ENCODE assay signal across 14 mouse cellular contexts in the genomic region with DNA sequence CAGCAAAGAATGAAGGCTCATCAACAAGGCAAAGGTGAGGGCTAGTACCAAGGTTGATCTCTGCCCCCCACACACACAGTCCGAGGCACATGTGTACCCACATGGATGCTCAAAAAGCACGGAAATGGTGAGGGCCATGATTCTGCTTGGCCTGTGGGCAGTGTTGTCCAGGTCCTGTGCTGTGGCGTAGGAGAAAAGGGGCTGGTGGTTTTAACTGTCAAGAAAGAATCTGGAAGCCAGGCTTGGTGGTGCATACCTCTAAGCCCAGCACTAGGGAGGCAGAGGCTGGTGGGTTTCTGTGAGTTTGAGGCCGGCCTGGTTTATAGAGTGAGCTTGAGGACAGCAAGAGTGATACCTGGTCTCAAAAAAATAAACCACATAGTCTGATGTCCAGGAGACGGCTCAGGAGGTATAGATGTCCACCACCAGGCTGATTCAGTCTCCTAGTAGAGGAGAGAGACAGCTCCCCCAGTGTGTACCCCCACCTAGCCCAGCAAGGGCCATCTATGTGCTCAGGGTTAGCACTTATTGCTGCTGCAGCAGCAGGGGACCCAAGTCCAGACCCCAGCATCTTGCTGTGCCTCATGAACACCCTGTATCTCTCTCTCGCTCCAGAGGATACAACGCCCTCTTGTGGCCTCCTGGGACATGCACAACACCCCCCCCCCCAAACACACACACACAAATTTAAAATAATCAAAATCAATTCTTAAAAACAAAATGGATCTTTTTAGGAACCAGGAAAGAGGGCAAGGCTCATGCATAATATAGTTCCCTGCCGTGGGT. TPM values are rescaled to one million over a fixed set of nuclear protein-coding genes. Genes with fewer than 3 reads are reported as not detected.
DNase-seq lines count a peak whose midpoint lies in the region; ATAC-seq and TF ChIP-seq lines count a peak whose summit lies in the region.
"Had no signal": no experiment of that assay in that cellular context is flagged by ENCODE, and none has a peak within 500 bp of the region (broad histone marks: within the 10 kb centered on the region; RNA-seq: fewer than 3 reads in every experiment).

No protein-coding gene starts in this region.

- H3K36me3 ChIP-seq in testis, adult 2 months (ENCODE audit: control insufficient read depth, insufficient read depth, low read length) = no peaks in the 10 kb centered on the region
- peaks cover 47% of the 10 kb centered on the region for H3K36me3 ChIP-seq in heart, embryonic 12.5 days

- no peaks in the 10 kb centered on the region for H3K9me3 ChIP-seq in heart, embryonic 12.5 days (replicated peaks)
- H3K9me3 ChIP-seq: hindbrain, embryonic 15.5 days; megakaryocyte, embryonic 14.5 days had no signal

- DNase-seq in cerebellum, adult 8-10 months = peak; percentile 13
- no peak for DNase-seq in cerebellum, postnatal 10 days
- no peak for DNase-seq in layer of hippocampus, adult 2 months (ENCODE audit: low spot score in 2 of 2)
- DNase-seq in layer of hippocampus, adult 11-12 months (ENCODE audit: low spot score) = no peak
- DNase-seq in testis, postnatal 14 days (ENCODE audit: low spot score) = no peak
- peak; percentile 49 for DNase-seq in testis, postnatal 10 days (ENCODE audit: low spot score)
- DNase-seq: embryo, embryonic 11 days; gastrocnemius, postnatal 36 days; right cerebral cortex, adult 18-20 months had no signal

- ATAC-seq in heart, embryonic 12.5 days (ENCODE audit: insufficient number of reproducible peaks, low FRiP score) = no peak

- TF ChIP-seq CTCF in layer of hippocampus, adult 2 months (conservative IDR thresholded peaks at IDR 0.05) = peak; percentile 69
- TF ChIP-seq CTCF in testis, adult 2 months (IDR thresholded peaks at IDR 0.05; ENCODE audit: control insufficient read depth, insufficient read depth, insufficient replicate concordance, low read depth, low read length) = peak; percentile 8; the same call in 1 of the 2 replicates

- H3K4me2 ChIP-seq in heart, embryonic 12.5 days = no peak overlapping the region
- H3K4me2 ChIP-seq: hindbrain, embryonic 15.5 days had no signal

- TF ChIP-seq POLR2A in testis, adult 2 months (IDR thresholded peaks at IDR 0.05; ENCODE audit: control insufficient read depth, low read depth, low read length) = no peak

- H3K4me1 ChIP-seq in testis, adult 2 months (ENCODE audit: control insufficient read depth, insufficient read depth, low read length) = peaks cover 24% of the 10 kb centered on the region
- H3K4me1 ChIP-seq in heart, embryonic 12.5 days (replicated peaks) = peaks cover 30% of the 10 kb centered on the region

- H3K9ac ChIP-seq in heart, embryonic 12.5 days = no peak overlapping the region
- H3K9ac ChIP-seq: hindbrain, embryonic 15.5 days had no signal

- H3K4me3 ChIP-seq in layer of hippocampus, adult 2 months = no peak overlapping the region
- no peak overlapping the region for H3K4me3 ChIP-seq in testis, adult 2 months (ENCODE audit: control insufficient read depth, low read depth, low read length)
- H3K4me3 ChIP-seq in heart, embryonic 12.5 days = no peak overlapping the region
- H3K4me3 ChIP-seq: erythroblast, embryonic 14.5 days; hindbrain, embryonic 15.5 days; megakaryocyte, embryonic 14.5 days had no signal

- 88% methylated on average over 8 of the region's 8 CpGs for WGBS in heart, embryonic 12.5 days

- H3K27ac ChIP-seq in layer of hippocampus, adult 2 months = no peak overlapping the region
- H3K27ac ChIP-seq in testis, adult 2 months (ENCODE audit: control insufficient read depth, insufficient read depth, low read depth, low read length) = no peak overlapping the region
- no peak overlapping the region for H3K27ac ChIP-seq in heart, embryonic 12.5 days (ENCODE audit: poor library complexity, severe bottlenecking)
- H3K27ac ChIP-seq: hindbrain, embryonic 15.5 days had no signal

- H3K27me3 ChIP-seq in testis, adult 2 months (ENCODE audit: control insufficient read depth, insufficient read depth, low read length) = no peaks in the 10 kb centered on the region
- H3K27me3 ChIP-seq in heart, embryonic 12.5 days (replicated peaks) = 0 out of 2 replicates have a peak, but pooled peaks cover 5% of the 10 kb centered on the region
- H3K27me3 ChIP-seq: hindbrain, embryonic 15.5 days; megakaryocyte, embryonic 14.5 days had no signal

RNA-seq across cellular contexts. Expression of a gene that starts 3.8 kb away (rescaled TPM):
- total RNA-seq in layer of hippocampus, adult 2 months (2021) = 10 to 100 TPM; 83.2 to 89.7 TPM
- polyA plus RNA-seq in testis, adult 2 months (2012; rRNA removed) = 136 and 152 TPM in 2 replicates
- polyA plus RNA-seq in heart, embryonic 12.5 days (2016; fragmentation: Nextera tagmentation; extraction: Ambion mirVana) = 85.4 and 89.9 TPM in 2 replicates

RNA-seq across cellular contexts. Expression of a gene that starts 8.0 kb away (rescaled TPM):
- total RNA-seq in layer of hippocampus, adult 2 months (2021) = 10 to 100 TPM; 39.7 to 45.4 TPM
- 14.2 and 19.5 TPM in 2 replicates for polyA plus RNA-seq in testis, adult 2 months (2012; rRNA removed)
- polyA plus RNA-seq in heart, embryonic 12.5 days (2016; fragmentation: Nextera tagmentation; extraction: Ambion mirVana) = 172 and 175 TPM in 2 replicates

RNA-seq across cellular contexts. Expression of a gene that starts 9.3 kb away (rescaled TPM):
- total RNA-seq in layer of hippocampus, adult 2 months (2021) = 100 to 1,000 TPM; 260 to 270 TPM
- 231 and 283 TPM in 2 replicates for polyA plus RNA-seq in testis, adult 2 months (2012; rRNA removed)
- polyA plus RNA-seq in heart, embryonic 12.5 days (2016; fragmentation: Nextera tagmentation; extraction: Ambion mirVana) = 35.4 and 36.7 TPM in 2 replicates

RNA-seq across cellular contexts. Expression of a gene that starts 13.0 kb away (rescaled TPM):
- 10 to 100 TPM; 52.9 to 55.3 TPM for total RNA-seq in layer of hippocampus, adult 2 months (2021)
- polyA plus RNA-seq in testis, adult 2 months (2012; rRNA removed) = 0.99 and 1.2 TPM in 2 replicates
- polyA plus RNA-seq in heart, embryonic 12.5 days (2016; fragmentation: Nextera tagmentation; extraction: Ambion mirVana) = 2.7 and 3.8 TPM in 2 replicates

RNA-seq across cellular contexts. Expression of a gene that starts 15.1 kb away (rescaled TPM):
- total RNA-seq in layer of hippocampus, adult 2 months (2021) = 10 to 100 TPM; 28.7 to 32.1 TPM
- 6.1 and 6.3 TPM in 2 replicates for polyA plus RNA-seq in testis, adult 2 months (2012; rRNA removed)
- 11.6 and 12.8 TPM in 2 replicates for polyA plus RNA-seq in heart, embryonic 12.5 days (2016; fragmentation: Nextera tagmentation; extraction: Ambion mirVana)

Comparison
In these comparisons a context has a peak if more than half of its experiments do, and no peak if none do; other contexts are left out.
1. DNase-seq: peak in cerebellum, adult 8-10 months (single experiment) and testis, postnatal 10 days (single experiment); none in cerebellum, postnatal 10 days (0 of 2), layer of hippocampus, adult 2 months (0 of 2), layer of hippocampus, adult 11-12 months (single experiment) and testis, postnatal 14 days (single experiment).